Comparison of ENCODE assay signal across 9 mouse cellular contexts in genomic region chr10:75950791-75951210, GRCm38 (mm10). TPM values are rescaled to one million over a fixed set of nuclear protein-coding genes. Genes with fewer than 3 reads are reported as not detected.
DNase-seq lines count a peak whose midpoint lies in the region; ATAC-seq and TF ChIP-seq lines count a peak whose summit lies in the region.
"Had no signal": no experiment of that assay in that cellular context is flagged by ENCODE, and none has a peak within 500 bp of the region (broad histone marks: within the 10 kb centered on the region; RNA-seq: fewer than 3 reads in every experiment).

No protein-coding gene starts in this region.

- H3K4me3 ChIP-seq in thymus, adult 2 months (ENCODE audit: control insufficient read depth, insufficient read depth, low read length): peak overlapping the region; percentile 33
- peak overlapping the region; percentile 54 for H3K4me3 ChIP-seq in kidney, embryonic 16.5 days (ENCODE audit: low read length)
- peak overlapping the region; percentile 41 for H3K4me3 ChIP-seq in midbrain, embryonic 16.5 days (ENCODE audit: low read depth, low read length)

- no peak overlapping the region for H3K27ac ChIP-seq in thymus, adult 2 months (ENCODE audit: control insufficient read depth, insufficient read depth, low read length)
- H3K27ac ChIP-seq in kidney, embryonic 16.5 days (ENCODE audit: low read length): no peak overlapping the region
- H3K27ac ChIP-seq in midbrain, embryonic 16.5 days (ENCODE audit: low read length): no peak overlapping the region

- peaks cover 19% of the 10 kb centered on the region for H3K4me1 ChIP-seq in thymus, adult 2 months (replicated peaks; ENCODE audit: control insufficient read depth, insufficient read depth, low read length)
- H3K4me1 ChIP-seq in kidney, embryonic 16.5 days (ENCODE audit: insufficient read depth, low read length): peaks cover 17% of the 10 kb centered on the region
- peaks cover 10% of the 10 kb centered on the region for H3K4me1 ChIP-seq in midbrain, embryonic 16.5 days (ENCODE audit: control insufficient read depth, insufficient read depth, low read length)

- H3K9me3 ChIP-seq in kidney, embryonic 16.5 days (ENCODE audit: low read length): no peaks in the 10 kb centered on the region
- H3K9me3 ChIP-seq in midbrain, embryonic 16.5 days (replicated peaks; ENCODE audit: control insufficient read depth, low read length, poor library complexity, severe bottlenecking): no peaks in the 10 kb centered on the region

- no peaks in the 10 kb centered on the region for H3K27me3 ChIP-seq in thymus, adult 2 months (ENCODE audit: control insufficient read depth, insufficient read depth, low read length)
- H3K27me3 ChIP-seq in kidney, embryonic 16.5 days (ENCODE audit: insufficient read depth, low read length): peaks cover 3% of the 10 kb centered on the region; the same call in 1 of the 2 replicates
- H3K27me3 ChIP-seq in midbrain, embryonic 16.5 days (ENCODE audit: control insufficient read depth, insufficient read depth, low read depth, low read length): peaks cover 7% of the 10 kb centered on the region

- DNase-seq in adrenal gland, adult 2 months: peak; percentile 44
- no peak for DNase-seq in adrenal gland, adult 8-10 months
- DNase-seq in thymus, adult 2 months: peak; percentile 32
- DNase-seq in thymus, adult 18-20 months: no peak
- no peak for DNase-seq in right cerebral cortex, adult 2 months (ENCODE audit: low spot score in 2 of 2)
- no peak for DNase-seq in layer of hippocampus, postnatal 36 days

- H3K4me2 ChIP-seq in kidney, embryonic 16.5 days (replicated peaks; ENCODE audit: low read depth, low read length): peak overlapping the region; percentile 92
- peak overlapping the region; percentile 79 for H3K4me2 ChIP-seq in midbrain, embryonic 16.5 days (ENCODE audit: low read length)

- 25% methylated on average over 23 of the region's 23 CpGs for WGBS in thymus, adult 2 months
- 3% methylated on average over 23 of the region's 23 CpGs for WGBS in kidney, embryonic 16.5 days
- 2% methylated on average over 21 of the region's 23 CpGs for WGBS in midbrain, embryonic 16.5 days

- no peak for TF ChIP-seq CTCF in thymus, adult 2 months (IDR thresholded peaks at IDR 0.05; ENCODE audit: borderline replicate concordance, control insufficient read depth, extremely low read depth, insufficient read depth, low read length, poor library complexity)

- peak overlapping the region; percentile 75 for H3K9ac ChIP-seq in kidney, embryonic 16.5 days (replicated peaks; ENCODE audit: low read length)
- H3K9ac ChIP-seq in midbrain, embryonic 16.5 days (ENCODE audit: low read depth, low read length): peak overlapping the region; percentile 62

- H3K36me3 ChIP-seq in thymus, adult 2 months (ENCODE audit: control insufficient read depth, insufficient read depth, low read length): no peaks in the 10 kb centered on the region
- no peaks in the 10 kb centered on the region for H3K36me3 ChIP-seq in kidney, embryonic 16.5 days (ENCODE audit: insufficient read depth, low read length)
- H3K36me3 ChIP-seq in midbrain, embryonic 16.5 days (ENCODE audit: control insufficient read depth, insufficient read depth, low read length): no peaks in the 10 kb centered on the region

- ATAC-seq in kidney, embryonic 16.5 days (ENCODE audit: low FRiP score, low TSS enrichment): peak; percentile 79
- peak; percentile 74 for ATAC-seq in midbrain, embryonic 16.5 days

- TF ChIP-seq POLR2A in thymus, adult 2 months (IDR thresholded peaks at IDR 0.05; ENCODE audit: control insufficient read depth, extremely low read depth, insufficient read depth, low read length, poor library complexity): no peak

RNA-seq across cellular contexts. Expression of gene Gm5134, which starts 3.5 kb away (rescaled TPM):
- not detected for total RNA-seq in adrenal gland, adult 2 months (2021)
- 0.03 and 0.11 TPM in 2 replicates for polyA plus RNA-seq in adrenal gland, adult 2 months (2012; rRNA removed)
- not detected for total RNA-seq in adrenal gland, adult 8-10 months (2022)
- polyA plus RNA-seq in thymus, adult 2 months (2012; rRNA removed): 4.0 and 4.3 TPM in 2 replicates
- polyA plus RNA-seq in kidney, embryonic 16.5 days (2015; fragmentation: Nextera tagmentation; extraction: Ambion mirVana): not detected in 2 replicates
- not detected in 2 replicates for polyA plus RNA-seq in midbrain, embryonic 16.5 days (2015; fragmentation: Nextera tagmentation; extraction: Ambion mirVana)
- total RNA-seq in layer of hippocampus, postnatal 36 days (2021): under 1 TPM; 0.13 to 0.35 TPM

RNA-seq across cellular contexts. Expression of gene Vpreb3, which starts 7.9 kb away (rescaled TPM):
- not detected for total RNA-seq in adrenal gland, adult 2 months (2021)
- polyA plus RNA-seq in adrenal gland, adult 2 months (2012; rRNA removed): 1.1 and 2.0 TPM in 2 replicates
- under 1 TPM in 1 of 4 experiments, not detected in 3; 0.65 TPM for total RNA-seq in adrenal gland, adult 8-10 months (2022)
- 3.1 and 4.8 TPM in 2 replicates for polyA plus RNA-seq in thymus, adult 2 months (2012; rRNA removed)
- 0.72 and 1.9 TPM in 2 replicates for polyA plus RNA-seq in kidney, embryonic 16.5 days (2015; fragmentation: Nextera tagmentation; extraction: Ambion mirVana)
- 0.84 and 1.5 TPM in 2 replicates for polyA plus RNA-seq in midbrain, embryonic 16.5 days (2015; fragmentation: Nextera tagmentation; extraction: Ambion mirVana)
- total RNA-seq in layer of hippocampus, postnatal 36 days (2021): not detected
- total RNA-seq: hematopoietic stem cell, adult 5-6 weeks had no signal

RNA-seq across cellular contexts. Expression of gene Gm867, which starts 10.3 kb away (rescaled TPM):
- total RNA-seq in adrenal gland, adult 2 months (2021): 1 to 10 TPM; 2.2 to 4.0 TPM
- 0.93 and 1.9 TPM in 2 replicates for polyA plus RNA-seq in adrenal gland, adult 2 months (2012; rRNA removed)
- 1 to 10 TPM in 3 of 4 experiments, under 1 TPM in 1; 0.83 to 2.8 (median 1.3) TPM for total RNA-seq in adrenal gland, adult 8-10 months (2022)
- polyA plus RNA-seq in thymus, adult 2 months (2012; rRNA removed): 0.42 TPM in 1 of 2 replicates, not detected in the other
- 0.40 and 0.50 TPM in 2 replicates for polyA plus RNA-seq in kidney, embryonic 16.5 days (2015; fragmentation: Nextera tagmentation; extraction: Ambion mirVana)
- 0.92 and 1.0 TPM in 2 replicates for polyA plus RNA-seq in midbrain, embryonic 16.5 days (2015; fragmentation: Nextera tagmentation; extraction: Ambion mirVana)
- total RNA-seq in layer of hippocampus, postnatal 36 days (2021): under 1 TPM in 1 of 2 experiments, not detected in 1; 0.52 TPM
- total RNA-seq: hematopoietic stem cell, adult 5-6 weeks had no signal

RNA-seq across cellular contexts. Expression of gene Mmp11, which starts 14.5 kb away (rescaled TPM):
- total RNA-seq in adrenal gland, adult 2 months (2021): 10 to 100 TPM in 1 of 2 experiments, 1 to 10 TPM in 1; 5.1 to 14.8 TPM
- polyA plus RNA-seq in adrenal gland, adult 2 months (2012; rRNA removed): 26.7 and 48.0 TPM in 2 replicates
- total RNA-seq in adrenal gland, adult 8-10 months (2022): 10 to 100 TPM in 2 of 4 experiments, 1 to 10 TPM in 2; 7.7 to 21.1 (median 13.2) TPM
- polyA plus RNA-seq in thymus, adult 2 months (2012; rRNA removed): 7.5 and 9.3 TPM in 2 replicates
- polyA plus RNA-seq in kidney, embryonic 16.5 days (2015; fragmentation: Nextera tagmentation; extraction: Ambion mirVana): 62.1 and 70.5 TPM in 2 replicates
- polyA plus RNA-seq in midbrain, embryonic 16.5 days (2015; fragmentation: Nextera tagmentation; extraction: Ambion mirVana): 13.3 and 14.6 TPM in 2 replicates
- under 1 TPM; 0.81 to 0.95 TPM for total RNA-seq in layer of hippocampus, postnatal 36 days (2021)

RNA-seq across cellular contexts. Expression of gene Chchd10, which starts 17.9 kb away (rescaled TPM):
- 1,000 to 10,000 TPM; 1,273 to 1,367 TPM for total RNA-seq in adrenal gland, adult 2 months (2021)
- 4,822 and 7,346 TPM in 2 replicates for polyA plus RNA-seq in adrenal gland, adult 2 months (2012; rRNA removed)
- total RNA-seq in adrenal gland, adult 8-10 months (2022): 100 to 1,000 TPM; 741 to 924 (median 745) TPM
- polyA plus RNA-seq in thymus, adult 2 months (2012; rRNA removed): 172 and 198 TPM in 2 replicates
- polyA plus RNA-seq in kidney, embryonic 16.5 days (2015; fragmentation: Nextera tagmentation; extraction: Ambion mirVana): 198 and 237 TPM in 2 replicates
- 72.1 and 93.2 TPM in 2 replicates for polyA plus RNA-seq in midbrain, embryonic 16.5 days (2015; fragmentation: Nextera tagmentation; extraction: Ambion mirVana)
- total RNA-seq in layer of hippocampus, postnatal 36 days (2021): 100 to 1,000 TPM; 339 TPM

Comparison
In these comparisons a context has a peak if more than half of its experiments do, and no peak if none do; other contexts are left out.
1. DNase-seq: peak in adrenal gland, adult 2 months (single experiment) and thymus, adult 2 months (single experiment); none in adrenal gland, adult 8-10 months (single experiment), thymus, adult 18-20 months (0 of 2), right cerebral cortex, adult 2 months (0 of 2) and layer of hippocampus, postnatal 36 days (0 of 2).
2. Peak in every context shown above with its lines, with median percentiles within 50 percentile points of each other: H3K4me3 ChIP-seq.